Mouse (Mus musculus) cerebellum, postnatal 36 days (tissue): ENCODE data around the gene 1700003E16Rik.

Experiments
- DNase-seq, 2 experiments: peaks; one replicate each; pipeline ENCODE4 v3.0.0; 2021 to 2022; ENCODE audit warnings: mixed read lengths in 2 of 2

Gene 1700003E16Rik

GRCm38 (mm10) chr6:83207361-83208049 is 51.3 kb downstream of the 1700003E16Rik start:
- DNase-seq, result no peak

GRCm38 (mm10) chr6:83208050-83208400 is 51.8 kb downstream of the 1700003E16Rik start:
- no peak for DNase-seq

GRCm38 (mm10) chr6:83210495-83210894 is 54.3 kb downstream of the 1700003E16Rik start:
- DNase-seq, result no peak

GRCm38 (mm10) chr6:83211526-83211925 is 55.3 kb downstream of the 1700003E16Rik start:
- DNase-seq, result no peak
